Mouse (Mus musculus): ENCODE data around the gene Kcnk4. TPM values are rescaled to one million over a fixed set of nuclear protein-coding genes. Genes with fewer than 3 reads are reported as not detected.

Gene Kcnk4
- polyA plus RNA-seq, 1 experiment: 0.12 TPM

- Histone ChIP-seq H3ac (ENCODE audit: control insufficient read depth, insufficient read length) (no peak overlapping the region), H3K4me3 (peak overlapping the region; percentile 85), H3K79me2 (ENCODE audit: control insufficient read depth, insufficient read depth) (peaks cover 25% of the 10 kb centered on the region), H3K4me2 (ENCODE audit: low read depth) (peak overlapping the region; percentile 81), H3K27me3 (ENCODE audit: control insufficient read depth, insufficient read depth, insufficient read length) (no peaks in the 10 kb centered on the region), H3K36me3 (ENCODE audit: control insufficient read depth, insufficient read depth) (peaks cover 8% of the 10 kb centered on the region)
- TF ChIP-seq MAX (IDR thresholded peaks at IDR 0.05; ENCODE audit: low read depth): no peak
- peak; percentile 69 for TF ChIP-seq CEBPB (IDR thresholded peaks at IDR 0.05; ENCODE audit: insufficient read depth, poor library complexity, severe bottlenecking)
These were observed 26.3 kb downstream of the Kcnk4 start for GRCm38 (mm10) chr19:6907811-6908540.

DNA sequence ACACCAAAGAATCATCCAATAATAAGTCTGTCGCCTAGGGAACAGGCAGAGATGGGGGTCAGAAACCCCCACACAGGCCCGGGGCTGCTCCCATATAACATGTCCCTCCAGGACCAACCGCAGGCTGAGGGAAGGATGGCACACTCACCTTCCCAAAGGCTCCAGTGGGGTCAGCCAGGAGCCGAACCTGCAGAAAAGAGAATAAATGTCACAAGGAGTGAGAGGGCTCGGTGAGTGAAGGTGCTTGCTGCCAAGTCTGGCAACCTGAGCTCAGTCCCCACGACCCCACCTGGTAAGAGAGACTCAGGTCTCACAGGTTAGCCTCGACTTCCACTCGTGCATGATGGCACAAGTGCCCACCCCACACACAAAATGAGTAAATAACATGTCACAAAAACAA lies 27.2 kb downstream of the Kcnk4 start:
- Histone ChIP-seq H3K4me2 (ENCODE audit: low read depth) (peak overlapping the region; percentile 81), H3K27me3 (ENCODE audit: control insufficient read depth, insufficient read depth, insufficient read length) (no peaks in the 10 kb centered on the region), H3ac (ENCODE audit: control insufficient read depth, insufficient read length) (no peak overlapping the region), H3K79me2 (ENCODE audit: control insufficient read depth, insufficient read depth) (peaks cover 25% of the 10 kb centered on the region), H3K4me3 (peak overlapping the region; percentile 85), H3K36me3 (ENCODE audit: control insufficient read depth, insufficient read depth) (peaks cover 3% of the 10 kb centered on the region)
- TF ChIP-seq MYOG (IDR thresholded peaks at IDR 0.05; ENCODE audit: control insufficient read depth in 1 of 3, insufficient read depth in 1 of 3, insufficient read length in 2 of 3, low read depth in 2 of 3) (no peak), REST (IDR thresholded peaks at IDR 0.05; ENCODE audit: insufficient read depth, insufficient read length) (no peak), MYOD1 (IDR thresholded peaks at IDR 0.05; ENCODE audit: control insufficient read depth in 1 of 3, insufficient read length in 2 of 3, low read depth in 2 of 3) (no peak), CEBPB (IDR thresholded peaks at IDR 0.05; ENCODE audit: insufficient read depth, poor library complexity, severe bottlenecking) (no peak), E2F4 (IDR thresholded peaks at IDR 0.05; ENCODE audit: insufficient read depth) (no peak), POLR2A (IDR thresholded peaks at IDR 0.05; ENCODE audit: insufficient read length, low read depth) (no peak), MAX (IDR thresholded peaks at IDR 0.05; ENCODE audit: low read depth) (no peak), POLR2AphosphoS2 (IDR thresholded peaks at IDR 0.05; ENCODE audit: insufficient read length, low read depth) (no peak)

DNA sequence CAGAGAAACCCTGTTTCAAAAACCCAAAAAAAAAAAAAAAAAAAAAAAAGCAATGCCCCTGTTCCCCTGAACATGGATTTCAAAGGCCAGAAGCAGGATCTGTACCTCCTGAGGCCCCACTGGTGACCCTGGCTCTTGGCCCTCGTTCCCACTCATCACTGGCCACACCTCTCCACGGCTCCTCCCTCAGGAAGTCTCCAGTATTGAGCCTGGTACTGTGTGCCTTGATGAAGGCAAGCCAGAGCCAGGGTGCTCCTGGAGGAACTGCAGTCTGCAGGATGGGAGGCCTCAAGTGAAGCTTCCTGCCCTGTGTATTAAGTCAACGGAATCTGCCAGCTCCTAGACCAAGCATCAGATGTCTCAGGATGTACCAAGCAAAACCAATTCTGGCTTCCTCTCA lies 28.1 kb downstream of the Kcnk4 start:
- Histone ChIP-seq H3ac (ENCODE audit: control insufficient read depth, insufficient read length) (no peak overlapping the region), H3K79me2 (ENCODE audit: control insufficient read depth, insufficient read depth) (peaks cover 25% of the 10 kb centered on the region), H3K27me3 (ENCODE audit: control insufficient read depth, insufficient read depth, insufficient read length) (no peaks in the 10 kb centered on the region), H3K4me3 (no peak overlapping the region), H3K4me2 (ENCODE audit: low read depth) (no peak overlapping the region), H3K36me3 (ENCODE audit: control insufficient read depth, insufficient read depth) (no peaks in the 10 kb centered on the region)
- TF ChIP-seq MYOG (IDR thresholded peaks at IDR 0.05; ENCODE audit: control insufficient read depth in 1 of 3, insufficient read depth in 1 of 3, insufficient read length in 2 of 3, low read depth in 2 of 3): no peak
- TF ChIP-seq E2F4 (IDR thresholded peaks at IDR 0.05; ENCODE audit: insufficient read depth): no peak

DNA sequence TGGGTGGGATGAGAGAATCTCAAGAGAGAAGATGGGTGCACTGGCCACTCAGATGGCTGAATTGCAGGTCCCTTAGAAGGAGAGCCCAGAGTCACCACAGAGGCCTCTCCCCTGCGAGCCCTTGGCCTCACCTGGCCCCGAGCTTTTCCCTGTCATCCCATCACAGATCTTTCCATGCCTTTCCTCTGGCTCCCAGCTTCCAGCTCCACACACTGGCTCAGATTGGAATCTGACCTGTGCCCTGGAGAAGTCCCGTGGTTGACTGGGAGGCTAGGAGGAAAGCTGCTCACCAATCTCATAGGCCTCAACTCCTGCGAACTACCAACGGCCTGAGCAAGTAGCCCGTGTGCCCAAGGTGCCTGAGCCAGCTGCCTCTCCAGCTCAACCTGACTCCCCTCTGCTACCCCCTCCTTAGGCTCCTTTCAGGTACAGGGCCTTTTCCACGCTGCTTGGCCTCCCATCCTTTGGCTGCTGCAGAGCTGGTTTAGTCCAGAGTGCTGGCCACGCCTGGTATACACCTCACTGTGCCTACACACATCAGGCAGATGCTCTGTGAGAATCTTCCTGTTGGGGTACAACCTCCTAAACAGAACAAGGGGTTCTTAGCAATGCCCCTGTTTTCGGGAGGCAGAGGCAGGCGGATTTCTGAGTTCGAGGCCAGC lies 28.7 kb downstream of the Kcnk4 start:
- Histone ChIP-seq H3K36me3 (ENCODE audit: control insufficient read depth, insufficient read depth) (no peaks in the 10 kb centered on the region), H3K27me3 (ENCODE audit: control insufficient read depth, insufficient read depth, insufficient read length) (no peaks in the 10 kb centered on the region), H3K79me2 (ENCODE audit: control insufficient read depth, insufficient read depth) (peaks cover 22% of the 10 kb centered on the region), H3ac (ENCODE audit: control insufficient read depth, insufficient read length) (no peak overlapping the region), H3K4me3 (no peak overlapping the region), H3K4me2 (ENCODE audit: low read depth) (no peak overlapping the region)
- TF ChIP-seq MYOD1 (IDR thresholded peaks at IDR 0.05; ENCODE audit: control insufficient read depth in 1 of 3, insufficient read length in 2 of 3, low read depth in 2 of 3) (no peak), MYOG (IDR thresholded peaks at IDR 0.05; ENCODE audit: control insufficient read depth in 1 of 3, insufficient read depth in 1 of 3, insufficient read length in 2 of 3, low read depth in 2 of 3) (no peak), REST (IDR thresholded peaks at IDR 0.05; ENCODE audit: insufficient read depth, insufficient read length) (no peak), MAX (IDR thresholded peaks at IDR 0.05; ENCODE audit: low read depth) (no peak)

GRCm38 (mm10) chr19:6904846-6905245 lies 29.5 kb downstream of the Kcnk4 start:
- no peaks in the 10 kb centered on the region for H3K27me3 ChIP-seq (ENCODE audit: control insufficient read depth, insufficient read depth, insufficient read length)
- H3K79me2 ChIP-seq (ENCODE audit: control insufficient read depth, insufficient read depth): peaks cover 22% of the 10 kb centered on the region
- no peak overlapping the region for H3K4me2 ChIP-seq (ENCODE audit: low read depth)
- no peaks in the 10 kb centered on the region for H3K36me3 ChIP-seq (ENCODE audit: control insufficient read depth, insufficient read depth)
- H3K4me3 ChIP-seq: no peak overlapping the region
- TF ChIP-seq MYOG (IDR thresholded peaks at IDR 0.05; ENCODE audit: control insufficient read depth in 1 of 3, insufficient read depth in 1 of 3, insufficient read length in 2 of 3, low read depth in 2 of 3): no peak
- TF ChIP-seq CEBPB (IDR thresholded peaks at IDR 0.05; ENCODE audit: insufficient read depth, poor library complexity, severe bottlenecking): no peak
- TF ChIP-seq MYOD1 (IDR thresholded peaks at IDR 0.05; ENCODE audit: control insufficient read depth in 1 of 3, insufficient read length in 2 of 3, low read depth in 2 of 3): no peak
- TF ChIP-seq POLR2AphosphoS2 (IDR thresholded peaks at IDR 0.05; ENCODE audit: insufficient read length, low read depth): no peak
- TF ChIP-seq REST (IDR thresholded peaks at IDR 0.05; ENCODE audit: insufficient read depth, insufficient read length): no peak
- no peak for TF ChIP-seq E2F4 (IDR thresholded peaks at IDR 0.05; ENCODE audit: insufficient read depth)
- no peak for TF ChIP-seq POLR2A (IDR thresholded peaks at IDR 0.05; ENCODE audit: insufficient read length, low read depth)
- TF ChIP-seq MAX (IDR thresholded peaks at IDR 0.05; ENCODE audit: low read depth): no peak
- TF ChIP-seq TCF3 (IDR thresholded peaks at IDR 0.05; ENCODE audit: insufficient read length, low read depth): no peak
- no peak for TF ChIP-seq USF1 (IDR thresholded peaks at IDR 0.05; ENCODE audit: low read depth)
- TF ChIP-seq TCF12 (IDR thresholded peaks at IDR 0.05; ENCODE audit: insufficient read depth, poor library complexity, severe bottlenecking): no peak
- TF ChIP-seq SRF (IDR thresholded peaks at IDR 0.05; ENCODE audit: control insufficient read depth, insufficient read length, low read depth): no peak
- no peak overlapping the region for H3ac ChIP-seq (ENCODE audit: control insufficient read depth, insufficient read length)

All from myocyte (in vitro differentiated cells).